Mouse (Mus musculus): Measurements from ENCODE around the gene Gm10097.

GRCm38 (mm10) chr10:5045671-5046070 is 23.3 kb upstream of the Gm10097 start:
- no peak for TF ChIP-seq NELFE (IDR thresholded peaks at IDR 0.05; ENCODE audit: low read depth, low read length)
- no peak for TF ChIP-seq CTCF (IDR thresholded peaks at IDR 0.05 in 2 of 3, conservative IDR thresholded peaks at IDR 0.05 in 1 of 3; ENCODE audit: control insufficient read depth in 1 of 3, insufficient read depth in 1 of 3, low read depth in 2 of 3, low read length in 3 of 3, poor library complexity in 1 of 3, severe bottlenecking in 1 of 3)
- no peak for TF ChIP-seq POLR2A (IDR thresholded peaks at IDR 0.05; ENCODE audit: control insufficient read depth in 1 of 2, insufficient read depth in 1 of 2, low read depth in 1 of 2, low read length in 2 of 2, poor library complexity in 1 of 2)
- no peak for TF ChIP-seq KAT2A (conservative IDR thresholded peaks at IDR 0.05; ENCODE audit: low read depth, low read length)
- no peak for TF ChIP-seq USF2 (IDR thresholded peaks at IDR 0.05; ENCODE audit: borderline replicate concordance in 1 of 2, insufficient read depth in 1 of 2, low read depth in 1 of 2, low read length in 2 of 2)
- no peak for TF ChIP-seq EP300 (IDR thresholded peaks at IDR 0.05; ENCODE audit: low read depth in 1 of 2, low read length in 2 of 2)
- TF ChIP-seq USF1 (IDR thresholded peaks at IDR 0.05; ENCODE audit: low read depth, low read length): no peak
- no peak for TF ChIP-seq MAX (IDR thresholded peaks at IDR 0.05; ENCODE audit: low read length)
- TF ChIP-seq MEF2A (IDR thresholded peaks at IDR 0.05; ENCODE audit: extremely low read depth, insufficient replicate concordance, low read depth, low read length, poor library complexity, severe bottlenecking): no peak
- no peak for TF ChIP-seq MAFK (IDR thresholded peaks at IDR 0.05; ENCODE audit: borderline replicate concordance, low read depth, low read length)
- TF ChIP-seq ZNF384 (IDR thresholded peaks at IDR 0.05; ENCODE audit: low read depth, low read length): no peak
- no peak for TF ChIP-seq RAD21 (IDR thresholded peaks at IDR 0.05; ENCODE audit: low read depth, low read length)
